Mouse (Mus musculus) gastrocnemius, postnatal 14 days (tissue): ENCODE measurements around the gene Capn12. TPM values are rescaled to one million over a fixed set of nuclear protein-coding genes. Genes with fewer than 3 reads are reported as not detected.
"Not testable (repeated sequence)": the region's sequence is repeated elsewhere in the genome, so short reads cannot be mapped to it uniquely, and the experiment has no call there.

Experiments
- DNase-seq: peaks from one replicate; pipeline ENCODE4 v3.0.0; 2021; ENCODE audit warnings: mixed read lengths
- intact Hi-C: fragments of 180-260 bp; cut with DNase I; formaldehyde crosslinking; loops from one replicate; pipeline ENCODE4 v1.15.1; 2025; ENCODE audit warnings: low total_unique reads
- total RNA-seq, 2 experiments: library from RNA; stranded (reverse); gene quantifications; 2 replicates each; pipeline ENCODE4 v1.2.3; 2021

Capn12 gene
- total RNA-seq, 2 experiments from 2014 or later, result 0.10 to 0.13 TPM

DNA sequence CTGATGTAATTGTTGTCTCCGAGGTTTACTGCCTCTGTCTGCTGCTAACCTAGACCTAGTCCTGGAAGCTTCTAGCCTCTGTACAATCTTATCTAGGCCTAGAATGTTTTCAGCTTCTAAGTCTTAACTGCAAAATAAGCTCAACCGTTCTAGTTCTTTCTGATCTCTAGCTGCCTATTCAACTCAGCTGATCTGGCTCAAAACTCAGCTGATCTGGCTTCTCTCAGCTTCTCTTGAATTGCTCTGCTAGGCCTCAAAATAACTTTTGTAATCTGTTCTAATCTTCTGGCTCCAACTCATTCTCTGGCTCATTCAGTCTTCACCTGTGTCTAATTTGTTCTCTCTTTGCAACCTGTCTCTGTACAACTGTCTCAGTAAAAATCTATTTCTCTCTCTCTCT lies 6.7 kb upstream of the Capn12 start:
- no peak for DNase-seq
- intact Hi-C loops, result no loop called here

DNA sequence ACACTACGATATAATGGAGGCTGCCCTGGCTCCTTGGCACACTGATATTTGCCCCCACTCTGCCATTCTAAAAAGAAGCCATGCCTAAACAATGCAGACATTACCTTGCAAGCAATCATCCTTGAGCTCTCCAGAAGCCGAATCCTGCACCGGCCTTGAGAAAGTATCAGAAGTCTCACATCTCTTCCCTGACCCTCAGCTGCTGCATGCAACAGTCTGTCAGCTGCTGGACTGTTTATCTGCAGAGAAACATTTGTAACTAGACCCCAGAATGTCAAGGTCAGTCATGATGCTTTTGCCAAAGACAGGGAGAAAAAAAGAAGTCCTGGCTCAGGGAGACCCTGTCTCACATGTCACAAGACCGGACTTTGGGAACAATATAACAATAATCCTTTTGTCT lies 5.1 kb upstream of the Capn12 start:
- intact Hi-C loops, result no loop called here
- DNase-seq, result no peak

DNA sequence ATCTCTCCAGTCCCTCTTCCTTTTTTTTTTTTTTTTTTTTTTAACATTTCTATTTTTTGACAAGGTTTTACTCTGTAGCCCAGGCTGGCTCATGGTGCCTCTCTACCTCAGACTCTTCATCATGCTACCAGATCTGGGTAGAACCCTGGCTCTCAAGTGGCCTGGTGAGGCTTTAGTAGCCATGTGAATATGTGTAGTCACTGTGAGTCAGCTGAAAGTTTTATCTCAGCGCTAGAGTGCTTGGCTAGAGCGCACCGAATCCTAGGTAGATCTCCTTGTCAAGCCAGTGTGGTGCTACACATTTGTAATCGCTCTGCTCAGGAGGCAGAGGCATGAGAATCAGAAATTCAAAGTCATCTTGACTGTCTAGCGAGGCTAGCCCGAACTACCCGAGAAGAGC lies 4.1 kb upstream of the Capn12 start:
- intact Hi-C loops, result no loop called here

DNA sequence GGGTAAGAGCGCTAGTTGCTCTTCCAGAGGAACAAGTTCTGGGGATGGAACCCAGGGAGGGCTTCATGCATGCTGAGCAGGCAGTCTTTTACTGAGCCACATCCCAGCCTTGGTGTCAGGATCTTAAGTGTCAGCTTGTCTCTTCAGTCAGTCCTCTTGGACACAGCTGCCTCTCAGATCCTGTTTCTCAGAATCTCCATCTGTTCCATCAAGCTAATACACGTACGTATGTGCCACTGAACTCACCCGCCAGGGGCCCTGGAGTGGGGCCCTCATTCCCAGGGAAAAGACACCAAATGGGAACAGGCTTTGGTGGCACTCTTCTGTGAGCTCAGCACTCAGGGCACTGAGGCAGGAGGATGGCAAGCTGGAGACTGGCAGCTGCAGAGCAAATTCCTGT lies 3.4 kb upstream of the Capn12 start:
- DNase-seq, result no peak
- intact Hi-C loops, result no loop called here

More for the DNA sequence above, 4.1 kb upstream of the Capn12 start:
- DNase-seq, result no peak

DNA sequence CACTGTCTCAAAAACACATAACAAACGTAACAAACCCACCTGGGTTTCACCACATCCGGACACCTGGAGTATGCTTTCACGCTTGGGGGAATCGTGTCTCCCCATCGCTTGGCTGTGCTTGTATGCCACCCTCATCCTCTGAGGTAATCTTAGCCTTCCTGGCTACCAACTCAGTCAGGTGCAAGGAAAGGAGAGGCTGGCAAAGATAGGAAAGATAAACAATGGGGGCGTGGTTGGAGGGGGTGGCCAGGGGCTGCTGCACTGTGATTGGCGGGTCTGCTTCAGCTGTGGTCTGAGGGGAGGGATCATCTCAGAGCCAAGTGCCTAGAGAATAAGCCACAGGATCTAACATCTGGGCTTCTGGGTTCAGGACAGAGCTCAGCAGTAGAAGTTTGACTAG lies 1.6 kb upstream of the Capn12 start:
- intact Hi-C loops, result no loop called here
- no peak for DNase-seq

DNA sequence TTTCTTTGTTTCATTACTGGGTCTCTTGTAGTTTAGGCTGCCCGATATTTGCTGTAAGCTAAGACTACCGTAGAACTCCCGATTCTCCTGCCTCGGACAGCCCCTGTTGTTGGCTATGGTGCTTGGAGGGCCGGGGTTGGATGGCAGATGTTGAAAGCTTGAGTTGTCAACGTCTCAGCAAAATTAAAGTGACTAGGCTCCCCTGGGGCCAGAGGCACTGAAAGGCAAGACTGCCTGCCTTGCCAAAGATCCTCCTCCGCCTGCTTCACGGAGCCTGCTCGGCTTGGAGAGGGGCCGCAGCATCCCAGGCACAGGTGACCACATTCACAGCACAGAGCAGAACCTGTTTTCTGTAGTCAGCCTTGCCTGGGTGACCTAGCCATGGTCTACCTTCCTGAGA lies 668 bp upstream of the Capn12 start:
- intact Hi-C loops, result no loop called here
- no peak for DNase-seq

DNA sequence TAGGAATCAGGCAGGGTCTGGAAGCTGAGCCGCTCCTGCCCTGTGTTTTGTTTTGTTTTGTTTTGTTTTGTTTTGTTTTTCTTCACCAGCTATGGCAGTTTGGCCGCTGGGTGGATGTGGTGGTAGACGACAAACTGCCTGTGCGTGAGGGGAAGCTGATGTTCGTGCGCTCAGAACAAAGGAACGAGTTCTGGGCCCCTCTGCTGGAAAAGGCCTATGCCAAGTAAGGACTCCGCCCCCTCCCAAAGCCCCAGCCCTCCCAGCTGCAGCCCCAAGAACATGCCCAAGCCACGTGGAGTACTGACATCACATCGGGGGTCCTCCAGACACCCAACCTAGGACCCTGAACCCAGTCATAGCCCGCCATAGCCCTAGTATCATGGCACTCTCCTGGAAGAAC lies 1.8 kb downstream of the Capn12 start:
- intact Hi-C loops, result no loop called here
- no peak for DNase-seq

DNA sequence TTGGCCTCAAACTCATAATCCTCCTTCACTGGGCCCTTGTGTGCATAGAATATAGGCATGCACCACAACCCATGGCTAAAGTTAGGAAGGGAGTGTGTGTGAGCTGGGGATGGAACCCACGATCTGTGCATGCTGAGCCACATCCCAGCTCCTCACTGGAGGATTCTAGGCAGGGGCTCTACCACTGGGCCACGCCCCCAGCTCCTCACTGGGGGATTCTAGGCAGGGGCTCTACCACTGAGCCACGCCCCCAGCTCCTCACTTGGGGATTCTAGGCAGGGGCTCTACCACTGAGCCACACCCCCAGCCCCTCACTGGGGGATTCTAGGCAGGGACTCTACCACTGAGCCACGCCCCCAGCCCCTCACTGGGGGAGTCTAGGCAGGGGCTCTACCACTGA lies 2.5 kb downstream of the Capn12 start:
- intact Hi-C loops, DNase-seq: not testable (repeated sequence)

DNA sequence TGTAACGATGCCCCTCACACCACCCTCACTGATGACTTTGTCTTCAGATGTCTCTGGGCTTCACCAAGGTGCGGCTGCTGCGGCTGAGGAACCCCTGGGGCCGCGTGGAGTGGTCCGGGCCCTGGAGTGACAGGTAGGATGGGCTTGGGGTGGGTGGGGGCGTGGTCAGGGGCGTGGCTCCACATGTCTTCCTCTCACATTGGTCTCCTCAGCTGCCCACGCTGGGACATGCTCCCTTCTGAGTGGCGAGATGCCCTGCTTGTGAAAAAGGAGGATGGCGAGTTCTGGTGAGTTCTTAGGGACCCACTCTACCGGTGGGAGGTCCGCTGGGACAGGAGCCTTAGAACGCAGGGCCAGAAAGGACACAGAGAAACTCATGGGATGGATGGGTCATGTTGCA lies 5.3 kb downstream of the Capn12 start:
- intact Hi-C loops, result no loop called here
- no peak for DNase-seq

DNA sequence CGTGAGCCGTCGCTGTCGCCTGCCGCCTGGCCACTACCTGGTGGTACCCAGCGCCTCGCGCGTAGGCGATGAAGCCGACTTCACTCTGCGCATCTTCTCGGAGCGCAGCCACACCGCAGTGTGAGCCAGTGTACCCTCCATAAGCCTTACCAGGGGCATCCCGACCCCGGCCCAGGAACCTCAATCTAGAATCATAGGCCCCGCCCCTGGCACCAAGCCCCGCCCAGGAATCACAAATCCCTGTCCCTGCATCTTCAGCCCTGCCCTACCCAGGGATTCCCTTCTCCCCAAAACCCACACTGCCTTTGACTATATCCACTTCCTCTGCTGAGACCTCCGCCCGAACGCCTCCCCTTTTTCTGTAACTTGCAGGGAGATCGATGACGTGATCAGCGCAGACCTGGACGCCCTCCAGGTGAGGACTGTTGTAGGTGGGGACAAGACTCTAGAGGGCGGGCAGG lies 7.5 kb downstream of the Capn12 start:
- intact Hi-C loops, result no loop called here
- DNase-seq, result peak; percentile 7

DNA sequence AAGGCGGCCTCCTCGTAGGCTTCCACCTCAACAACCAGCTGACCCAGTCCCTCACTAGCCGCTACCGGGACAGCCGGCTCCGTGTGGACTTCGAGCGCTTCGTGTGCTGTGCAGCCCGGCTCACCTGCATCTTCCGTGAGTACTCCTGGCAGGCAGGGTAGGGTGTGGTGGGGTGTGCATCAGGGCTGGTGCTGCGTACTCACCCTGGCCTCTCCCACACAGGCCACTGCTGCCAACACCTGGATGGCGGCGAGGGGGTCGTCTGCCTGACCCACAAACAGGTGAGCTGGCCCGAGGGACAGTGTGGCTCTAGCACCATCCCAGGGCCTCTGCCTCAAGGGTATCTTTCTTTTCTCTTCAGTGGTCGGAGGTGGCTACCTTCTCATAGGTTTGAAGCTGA lies 11.4 kb downstream of the Capn12 start:
- DNase-seq, result no peak

DNA sequence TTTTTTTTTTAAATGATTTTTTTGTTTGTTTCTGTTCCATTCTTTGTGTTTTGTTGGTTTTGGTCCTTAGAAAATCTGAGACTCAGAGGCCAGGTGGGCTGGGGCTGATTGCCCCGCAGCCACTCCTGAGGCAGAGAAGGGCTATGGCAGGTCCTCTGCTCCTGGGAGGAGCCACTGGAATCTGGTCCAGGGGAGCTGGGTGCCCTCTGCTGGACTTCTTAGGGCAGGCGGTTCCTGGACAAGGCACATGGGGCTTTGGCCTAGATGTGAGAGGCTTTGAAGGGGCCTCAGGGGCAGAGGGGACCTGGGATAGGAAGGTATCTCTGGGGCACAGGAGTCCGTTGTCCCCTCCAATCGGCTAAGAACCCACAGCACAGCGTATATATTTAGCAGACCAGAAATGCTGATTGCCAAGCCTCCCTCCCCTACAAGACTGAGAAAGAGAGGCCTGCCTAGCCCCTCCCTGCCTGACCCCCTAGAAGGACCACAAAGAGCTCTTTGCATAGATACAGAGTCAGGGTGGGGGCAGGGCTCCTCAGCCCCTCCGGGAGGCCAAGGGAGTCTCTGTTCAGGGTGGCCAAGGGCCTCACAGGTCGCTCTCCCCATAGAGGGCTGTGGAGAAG lies 12.5 kb downstream of the Capn12 start:
- intact Hi-C loops, result loop anchor here (10.0 kb wide), 1 partner anchor 99 kb away; no protein-coding TSS in a partner anchor
- peak; percentile 60 for DNase-seq

More for the DNA sequence above, 11.4 kb downstream of the Capn12 start:
- intact Hi-C loops, result loop anchor here (10.0 kb wide), 1 partner anchor 98 kb away; no protein-coding TSS in a partner anchor

DNA sequence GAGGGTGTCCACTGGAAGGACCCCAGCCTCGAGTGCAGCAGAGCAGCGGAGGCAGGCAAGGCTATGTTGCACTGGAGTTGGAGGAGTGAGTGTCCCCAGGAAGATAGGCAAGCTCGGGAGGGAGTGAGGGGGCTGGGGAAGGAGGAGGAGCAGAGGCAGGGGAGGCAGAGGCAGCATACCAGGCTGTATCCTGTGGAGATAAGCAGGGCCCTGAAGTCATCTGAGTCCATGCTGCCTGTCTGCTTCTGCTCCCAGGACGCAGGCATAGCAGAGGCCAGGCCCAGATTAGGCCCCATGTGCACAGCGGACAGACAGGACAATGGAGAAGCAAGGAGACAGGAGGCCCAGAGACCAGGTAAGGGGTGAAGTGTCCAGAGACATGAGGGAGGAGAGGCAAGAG lies 13.7 kb downstream of the Capn12 start:
- intact Hi-C loops, result loop anchor here (10.0 kb wide), 1 partner anchor 100 kb away; no protein-coding TSS in a partner anchor

DNA sequence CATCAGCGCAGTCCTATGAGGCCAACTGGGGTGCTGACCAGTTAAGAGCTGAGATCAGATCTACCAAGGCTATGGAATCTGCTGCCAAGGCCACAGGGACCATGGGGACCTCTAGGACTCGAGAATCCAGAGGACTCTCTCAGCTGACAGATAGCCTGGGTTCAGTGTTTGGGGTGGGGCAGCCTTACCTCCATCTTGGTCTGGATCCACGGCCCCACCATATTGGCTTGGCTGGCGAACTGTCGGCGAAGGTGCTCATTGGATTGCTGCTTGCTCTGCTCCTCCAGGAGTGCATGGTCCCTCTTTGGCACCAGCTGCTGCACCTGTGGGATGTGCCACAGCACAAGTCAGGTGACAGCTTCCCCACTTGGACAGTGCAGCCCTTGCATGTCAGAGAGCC lies 16.4 kb downstream of the Capn12 start:
- intact Hi-C loops, result loop anchor here (10.0 kb wide), 1 partner anchor 103 kb away; no protein-coding TSS in a partner anchor
- DNase-seq, result no peak

More for the DNA sequence above, 13.7 kb downstream of the Capn12 start:
- DNase-seq, result no peak

DNA sequence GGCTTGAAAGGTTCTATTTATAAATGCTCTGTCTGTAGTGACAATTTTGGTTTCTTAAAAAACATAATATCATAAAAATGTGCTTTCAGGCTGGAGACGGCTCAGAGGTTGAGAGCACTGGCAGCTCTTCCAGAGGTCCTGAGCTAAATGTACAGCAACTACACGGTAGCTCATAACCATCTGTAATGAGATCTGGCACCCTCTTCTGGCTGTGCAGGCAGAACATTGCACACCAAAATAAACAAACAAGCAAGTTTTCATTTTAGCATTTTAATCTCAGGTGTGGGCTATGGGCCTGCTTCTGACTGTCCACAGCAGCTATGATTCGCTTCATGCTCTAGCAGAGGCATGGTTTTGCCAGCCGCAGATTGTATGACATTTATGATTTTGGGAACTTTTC lies 18.8 kb downstream of the Capn12 start:
- no peak for DNase-seq
- intact Hi-C loops, result loop anchor here (10.0 kb wide), 1 partner anchor 105 kb away; no protein-coding TSS in a partner anchor

DNA sequence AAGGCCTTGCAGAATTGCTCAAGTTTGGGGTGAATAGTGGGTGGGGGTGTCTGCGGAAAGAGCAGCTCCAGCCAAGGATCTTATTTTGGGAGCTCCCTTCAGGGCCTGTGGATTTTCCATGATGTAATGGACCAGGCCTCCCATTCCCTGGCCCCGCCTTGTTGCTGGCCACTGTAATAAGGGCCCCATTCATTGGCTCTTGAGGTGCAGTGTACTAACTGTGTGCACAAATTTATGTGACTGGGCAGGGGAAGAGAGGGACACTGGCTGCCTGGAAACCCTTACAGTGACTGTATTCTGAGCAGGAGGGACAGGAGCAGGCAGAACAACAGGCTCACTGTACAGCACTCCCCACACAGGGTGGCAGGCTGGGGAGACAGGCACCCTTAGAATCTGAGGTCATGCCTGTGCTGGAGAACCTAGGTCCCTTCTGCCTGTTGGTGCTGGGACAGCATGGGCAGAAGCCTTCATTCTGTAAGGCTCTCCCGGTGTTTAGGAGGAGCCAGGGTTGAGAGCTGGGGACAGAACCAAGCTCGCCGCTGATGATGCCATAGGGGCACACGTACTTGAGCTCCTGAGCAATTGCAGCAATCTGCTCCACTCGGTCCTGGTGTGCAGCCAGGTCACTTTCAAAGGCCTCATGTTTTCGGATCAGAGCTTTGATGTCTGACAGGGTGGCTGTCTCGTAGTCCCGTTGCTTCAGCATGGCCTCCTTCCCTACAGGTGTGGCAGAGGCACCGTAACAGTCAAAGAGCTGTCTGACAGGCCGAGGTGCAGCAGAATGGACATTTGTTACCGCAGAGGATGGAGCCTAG lies 20.3 kb downstream of the Capn12 start:
- no peak for DNase-seq
- intact Hi-C loops, result no loop called here

DNA sequence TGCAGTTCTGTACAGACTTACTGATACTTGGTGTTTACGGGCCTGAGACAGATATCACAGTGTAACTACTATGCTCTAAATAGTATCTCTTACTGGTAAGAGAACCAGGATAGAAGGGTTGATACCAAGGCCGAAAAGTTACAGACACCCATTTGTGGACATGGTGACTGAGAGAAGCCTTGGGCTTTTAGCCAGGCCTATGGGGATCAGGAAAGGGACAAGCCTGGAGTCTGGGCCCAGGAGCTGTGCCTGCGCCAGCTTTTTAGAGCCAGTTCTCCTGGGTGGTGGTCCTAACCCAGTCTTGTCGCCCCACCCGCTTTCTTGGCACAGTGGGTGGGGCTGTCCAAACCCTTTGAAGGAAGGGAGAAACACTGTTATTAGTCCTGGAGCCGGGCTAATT lies 21.0 kb downstream of the Capn12 start:
- intact Hi-C loops, result no loop called here
- no peak for DNase-seq

DNA sequence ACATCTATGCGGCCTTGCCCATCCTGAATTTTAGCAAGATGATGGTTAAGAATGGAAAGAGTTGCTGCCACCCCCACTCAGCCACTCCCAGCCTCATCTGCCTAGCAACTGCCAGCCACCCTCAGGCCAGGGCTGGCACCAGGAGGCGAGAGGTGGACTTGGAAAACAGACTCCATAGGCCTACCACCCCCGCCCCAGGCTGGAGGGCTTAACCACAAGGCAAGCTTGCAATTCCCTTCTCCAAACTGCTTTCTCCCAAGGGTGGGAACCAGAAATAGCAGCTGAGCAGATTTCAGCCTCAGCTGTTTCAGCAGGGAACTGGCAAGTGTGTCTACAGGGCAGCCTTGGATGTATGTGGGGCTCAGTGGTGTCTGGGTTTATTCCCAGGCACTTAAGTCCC lies 21.6 kb downstream of the Capn12 start:
- DNase-seq, result no peak
- intact Hi-C loops, result no loop called here

DNA sequence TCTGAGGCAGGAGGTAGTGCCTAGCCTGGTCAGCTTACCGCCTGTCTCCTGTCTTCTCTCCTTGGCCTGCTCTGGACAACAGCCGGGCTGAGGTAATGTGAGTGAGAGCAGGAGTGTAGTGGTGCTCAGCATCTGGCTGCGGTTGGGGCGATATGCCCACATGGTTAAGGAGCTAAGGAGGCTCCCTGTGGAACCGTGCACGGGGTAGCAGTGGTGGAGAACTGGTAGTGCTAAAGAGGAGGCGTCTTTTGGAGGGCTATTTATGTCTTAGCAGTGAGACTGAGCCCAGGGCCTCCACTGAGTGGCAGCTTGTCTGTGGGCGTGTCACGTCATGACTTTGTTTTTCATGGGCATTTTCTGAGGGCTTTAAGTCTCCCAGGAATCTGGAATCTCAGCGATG lies 22.6 kb downstream of the Capn12 start:
- no peak for DNase-seq
- intact Hi-C loops, result no loop called here

DNA sequence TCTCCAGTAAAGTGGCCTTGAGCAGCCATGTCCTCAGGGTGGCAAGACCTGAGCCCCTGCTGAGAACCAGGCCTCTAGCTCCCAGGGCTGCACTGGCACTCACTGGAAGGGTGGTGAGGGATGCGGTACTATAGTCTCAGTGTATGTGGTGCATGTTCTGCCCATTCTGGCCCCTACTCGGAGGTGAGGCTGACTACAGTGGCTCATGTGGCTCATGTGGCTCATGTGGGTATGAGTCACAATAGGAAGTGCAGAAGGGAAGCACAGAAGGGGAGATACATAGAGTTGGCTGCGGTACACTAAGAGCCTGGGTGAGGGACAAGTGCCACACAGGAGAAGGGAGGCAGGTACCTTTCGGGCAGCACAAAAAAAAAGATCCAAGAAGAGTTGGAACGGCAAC lies 26.0 kb downstream of the Capn12 start:
- intact Hi-C loops, result no loop called here
- DNase-seq, result no peak

DNA sequence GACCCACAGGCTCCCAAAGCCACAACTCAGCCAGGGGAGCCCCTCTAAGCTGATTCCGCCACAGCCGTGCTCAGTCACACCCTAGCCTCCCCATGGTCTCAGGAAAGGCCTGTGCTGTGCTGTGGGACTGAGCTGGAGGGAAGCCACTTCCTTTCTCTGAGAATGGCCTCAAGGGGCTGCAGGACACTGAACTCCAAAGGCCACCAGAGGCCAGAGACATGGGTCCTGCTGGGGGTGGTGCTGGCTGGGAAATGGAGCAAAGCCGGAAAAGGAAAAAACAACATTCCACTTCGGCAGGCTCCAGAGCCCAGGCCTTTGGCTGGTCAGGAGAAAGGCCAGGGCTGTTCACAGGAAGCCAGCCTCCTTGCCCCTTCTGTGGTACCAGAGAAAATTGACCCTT lies 30.4 kb downstream of the Capn12 start:
- DNase-seq, result peak; percentile 48
- intact Hi-C loops, result no loop called here
